Mouse (Mus musculus): ENCODE results near the gene Acot12. TPM values are rescaled to one million over a fixed set of nuclear protein-coding genes. Genes with fewer than 3 reads are reported as not detected.

Gene Acot12
- polyA plus RNA-seq, 1 experiment from 2014 or later: not detected

- H3K4me3 ChIP-seq: peak overlapping the region; percentile 78
- peak; percentile 6 for DNase-seq (ENCODE audit: low spot score)
- 43% methylated on average over 20 of the region's 20 CpGs for WGBS
Observed at GRCm38 (mm10) chr13:91807874-91808575, 66.7 kb downstream of the Acot12 start.

DNA sequence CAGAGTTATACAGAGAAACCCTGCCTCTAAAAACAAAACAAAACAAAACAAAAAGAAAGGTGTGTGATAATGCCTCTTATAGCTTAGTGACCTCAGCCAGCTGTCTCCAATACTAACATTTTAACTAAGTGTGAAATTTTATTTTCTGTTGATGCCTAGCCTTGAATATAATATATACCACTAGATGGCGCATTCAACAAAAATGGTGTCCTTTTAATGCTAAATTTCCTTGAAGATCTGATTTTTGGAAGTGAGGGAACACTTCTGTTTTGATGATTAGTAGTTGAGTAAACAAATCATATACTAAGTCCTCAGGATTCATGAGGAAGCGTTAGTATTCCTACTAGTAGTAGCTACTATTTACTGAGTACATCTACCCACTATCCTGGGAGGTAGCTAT lies 68.2 kb downstream of the Acot12 start:
- WGBS: 44% methylated on average over 2 of the region's 2 CpGs
- Histone ChIP-seq H3K9me3 (peaks cover 10% of the 10 kb centered on the region; the same call in 1 of the 2 replicates), H3K4me3 (no peak overlapping the region), H3K36me3 (peaks cover 15% of the 10 kb centered on the region), H3K27me3 (ENCODE audit: insufficient read depth, poor library complexity, severe bottlenecking) (no peaks in the 10 kb centered on the region), H3K4me1 (replicated peaks) (peaks cover 14% of the 10 kb centered on the region), H3K27ac (no peak overlapping the region)
- DNase-seq (ENCODE audit: low spot score): no peak

More at GRCm38 (mm10) chr13:91807874-91808575, 66.7 kb downstream of the Acot12 start:
- Histone ChIP-seq H3K27ac (peak overlapping the region; percentile 96), H3K9me3 (peaks cover 3% of the 10 kb centered on the region; the same call in 1 of the 2 replicates), H3K36me3 (peaks cover 20% of the 10 kb centered on the region), H3K4me1 (replicated peaks) (peaks cover 14% of the 10 kb centered on the region), H3K27me3 (ENCODE audit: insufficient read depth, poor library complexity, severe bottlenecking) (no peaks in the 10 kb centered on the region)

DNA sequence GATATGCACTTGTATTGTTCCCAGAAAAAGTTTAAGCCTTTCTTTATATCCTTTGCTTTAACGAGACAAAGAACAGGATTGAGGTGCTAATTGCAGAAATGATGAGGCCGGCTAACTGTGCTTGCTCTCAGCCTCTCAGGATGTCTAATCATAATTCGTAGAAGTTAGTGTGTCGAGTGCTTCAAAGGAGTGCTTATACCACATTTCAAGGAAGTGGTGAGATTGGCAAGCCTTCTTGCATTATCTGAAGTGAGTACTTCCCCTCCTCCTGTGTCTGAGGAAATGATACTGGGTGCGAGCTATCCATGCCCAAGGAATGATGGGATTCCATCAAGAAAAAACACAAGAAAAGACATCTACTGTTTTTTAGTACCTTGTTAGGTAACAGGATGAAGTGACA lies 73.4 kb downstream of the Acot12 start:
- no peaks in the 10 kb centered on the region for H3K27me3 ChIP-seq (ENCODE audit: insufficient read depth, poor library complexity, severe bottlenecking)
- WGBS: 90% methylated on average over 5 of the region's 5 CpGs

DNA sequence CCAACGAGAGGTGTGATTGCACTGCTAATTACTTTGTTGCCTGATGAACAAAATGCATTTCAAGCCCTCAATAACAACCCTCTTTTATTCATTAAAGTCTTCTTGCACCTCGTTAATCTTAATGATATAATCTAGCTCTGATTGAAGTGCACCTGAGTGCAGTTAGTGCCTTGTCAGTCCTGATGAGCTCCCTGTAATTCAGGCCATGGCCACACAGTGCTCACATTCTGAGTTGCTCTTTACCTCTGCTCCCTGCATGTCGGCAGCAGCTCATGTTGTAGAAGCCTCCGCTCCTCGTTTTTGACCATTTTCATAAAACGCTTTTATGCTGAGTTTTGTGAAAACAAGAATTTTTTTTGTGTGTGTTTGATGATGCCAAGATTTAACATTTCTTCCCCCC lies 82.4 kb downstream of the Acot12 start:
- no peak for DNase-seq (ENCODE audit: low spot score)
- Histone ChIP-seq H3K36me3 (no peaks in the 10 kb centered on the region), H3K4me3 (no peak overlapping the region), H3K9me3 (no peaks in the 10 kb centered on the region), H3K4me1 (replicated peaks) (no peaks in the 10 kb centered on the region), H3K27ac (no peak overlapping the region), H3K27me3 (ENCODE audit: insufficient read depth, poor library complexity, severe bottlenecking) (no peaks in the 10 kb centered on the region)
- WGBS: 83% methylated on average over 6 of the region's 6 CpGs

More for the DNA sequence above, 73.4 kb downstream of the Acot12 start:
- Histone ChIP-seq H3K9me3 (peaks cover 10% of the 10 kb centered on the region; the same call in 1 of the 2 replicates), H3K4me3 (no peak overlapping the region), H3K4me1 (replicated peaks) (no peaks in the 10 kb centered on the region), H3K36me3 (no peaks in the 10 kb centered on the region), H3K27ac (no peak overlapping the region)
- DNase-seq (ENCODE audit: low spot score): no peak

GRCm38 (mm10) chr13:91824845-91825550 lies 83.7 kb downstream of the Acot12 start:
- no peaks in the 10 kb centered on the region for H3K36me3 ChIP-seq
- H3K9me3 ChIP-seq: no peaks in the 10 kb centered on the region
- H3K27ac ChIP-seq: no peak overlapping the region
- WGBS: 70% methylated on average over 4 of the region's 4 CpGs
- H3K4me1 ChIP-seq (replicated peaks): no peaks in the 10 kb centered on the region
- no peak overlapping the region for H3K4me3 ChIP-seq
- no peak for DNase-seq (ENCODE audit: low spot score)
- no peaks in the 10 kb centered on the region for H3K27me3 ChIP-seq (ENCODE audit: insufficient read depth, poor library complexity, severe bottlenecking)

DNA sequence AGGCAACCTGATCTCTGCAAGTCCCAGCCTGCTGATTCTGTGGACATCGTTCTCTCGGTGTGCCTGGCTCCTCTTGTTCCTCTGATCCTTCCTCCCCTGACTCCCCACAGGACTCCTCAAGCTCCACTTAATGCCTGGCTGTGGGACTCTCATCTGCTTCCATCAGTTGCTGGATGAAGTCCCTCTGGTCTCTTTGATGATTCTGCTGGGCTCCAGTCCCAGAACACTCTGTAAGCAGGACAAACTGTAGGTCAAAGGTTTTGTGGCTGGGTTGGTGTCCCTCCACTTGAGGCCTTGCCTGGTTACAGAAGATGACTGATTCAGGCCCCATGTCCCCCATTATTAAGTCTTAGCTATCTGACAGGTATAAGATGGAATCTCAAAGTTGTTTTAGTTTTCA lies 84.8 kb downstream of the Acot12 start:
- H3K36me3 ChIP-seq: no peaks in the 10 kb centered on the region
- no peak overlapping the region for H3K27ac ChIP-seq
- 91% methylated on average over 2 of the region's 2 CpGs for WGBS
- DNase-seq (ENCODE audit: low spot score): no peak
- H3K27me3 ChIP-seq (ENCODE audit: insufficient read depth, poor library complexity, severe bottlenecking): no peaks in the 10 kb centered on the region
- H3K9me3 ChIP-seq: no peaks in the 10 kb centered on the region
- H3K4me3 ChIP-seq: no peak overlapping the region
- no peaks in the 10 kb centered on the region for H3K4me1 ChIP-seq (replicated peaks)

- no peak overlapping the region for H3K4me3 ChIP-seq
- H3K27ac ChIP-seq: no peak overlapping the region
- H3K36me3 ChIP-seq: no peaks in the 10 kb centered on the region
- DNase-seq (ENCODE audit: low spot score): no peak
- no peaks in the 10 kb centered on the region for H3K9me3 ChIP-seq
- no peaks in the 10 kb centered on the region for H3K27me3 ChIP-seq (ENCODE audit: insufficient read depth, poor library complexity, severe bottlenecking)
- H3K4me1 ChIP-seq (replicated peaks): no peaks in the 10 kb centered on the region
Observed at GRCm38 (mm10) chr13:91827876-91828275, 86.6 kb downstream of the Acot12 start.

Other genes starting within 250 kb of the Acot12 start
- 25.5 and 28.9 TPM in 2 replicates for gene Zcchc9, start 66.2 kb downstream of the Acot12 start, polyA plus RNA-seq (2016; fragmentation: Nextera tagmentation; extraction: Ambion mirVana)
- gene Ckmt2, start 135.4 kb downstream of the Acot12 start, polyA plus RNA-seq (2016; fragmentation: Nextera tagmentation; extraction: Ambion mirVana): not detected in 2 replicates